Mouse (Mus musculus) liver (tissue): Measurements from ENCODE around the gene 1110059E24Rik.
"Not testable (repeated sequence)": the region's sequence is repeated elsewhere in the genome, so short reads cannot be mapped to it uniquely, and the experiment has no call there.

Experiments used
- DNase-seq: peaks from one replicate; pipeline ENCODE4 v3.0.0-alpha.2; 2020; ENCODE audit warnings: mixed read lengths

Gene 1110059E24Rik

DNA sequence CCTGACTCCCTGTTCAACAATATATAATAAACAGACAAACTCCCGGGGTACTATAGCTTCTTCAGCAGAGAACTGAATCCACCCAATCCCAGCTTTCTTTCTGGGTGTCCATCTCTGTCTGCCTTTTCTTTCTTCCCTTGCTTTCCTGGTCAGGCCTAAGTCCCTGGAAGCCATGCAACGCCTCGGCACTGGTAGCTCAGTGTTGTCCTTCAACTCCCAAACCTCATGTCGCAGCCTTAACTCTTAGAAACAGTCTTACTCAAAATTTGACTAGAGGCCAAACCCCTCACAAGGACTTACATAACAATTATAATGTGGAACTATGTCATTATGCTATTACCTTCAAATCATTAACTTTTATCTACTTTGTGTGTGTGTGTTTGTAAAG is 28.6 kb downstream of the 1110059E24Rik start:
- no peak for DNase-seq

DNA sequence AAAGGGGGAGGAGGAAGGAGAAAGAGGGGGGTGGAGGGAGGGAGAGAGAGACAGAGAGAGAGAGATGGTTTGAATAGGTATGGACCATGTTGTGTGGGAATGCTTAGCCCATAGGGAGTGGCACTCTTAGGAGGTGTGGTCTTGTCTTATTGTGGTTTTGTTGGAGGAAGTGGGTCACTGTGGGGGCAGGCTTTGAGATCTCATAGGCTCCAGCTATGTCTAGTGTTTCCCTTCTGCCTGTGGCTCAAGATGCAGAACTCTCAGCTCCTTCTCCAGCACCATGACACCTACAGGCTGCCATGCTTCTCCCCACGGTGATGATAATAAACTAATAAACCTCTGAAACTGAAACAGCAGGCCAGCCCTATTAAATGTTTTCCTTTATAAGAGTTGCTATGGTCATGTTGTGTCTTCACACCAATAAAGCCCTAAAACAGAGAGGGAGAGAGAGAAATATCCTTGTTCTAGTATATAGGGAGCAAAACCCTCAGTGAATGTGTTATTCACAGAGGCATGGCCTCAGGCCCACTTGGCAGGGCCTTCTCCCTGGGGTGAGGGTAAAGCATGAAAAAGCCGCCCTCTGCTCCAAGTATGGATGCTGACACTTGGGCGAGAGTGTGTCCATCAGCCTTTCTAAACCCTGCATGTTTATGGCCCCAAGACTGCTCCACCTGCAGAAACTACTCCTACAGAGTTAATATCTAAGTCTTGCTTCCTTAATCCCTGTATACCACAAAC is 29.2 kb downstream of the 1110059E24Rik start:
- DNase-seq = no peak

DNA sequence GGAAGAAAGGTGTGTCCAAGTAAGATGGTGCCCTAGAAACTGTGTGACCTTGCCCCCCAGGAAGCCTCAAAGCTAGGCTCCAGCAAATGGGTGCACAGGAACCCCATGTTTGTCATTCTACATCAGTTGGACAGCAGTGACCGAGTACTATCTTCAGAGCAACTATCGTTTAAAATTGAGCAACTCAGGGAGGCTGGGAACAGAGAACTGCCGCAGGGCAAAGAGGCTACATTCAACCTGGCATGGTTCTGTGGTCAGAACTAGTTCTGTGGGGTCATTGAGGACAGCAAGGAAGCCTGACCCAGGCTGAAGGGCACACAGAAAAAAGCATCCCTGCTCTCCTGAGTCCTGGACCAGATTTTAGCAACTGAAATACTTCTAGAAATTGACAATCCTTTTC is 37.0 kb downstream of the 1110059E24Rik start:
- DNase-seq = no peak

DNA sequence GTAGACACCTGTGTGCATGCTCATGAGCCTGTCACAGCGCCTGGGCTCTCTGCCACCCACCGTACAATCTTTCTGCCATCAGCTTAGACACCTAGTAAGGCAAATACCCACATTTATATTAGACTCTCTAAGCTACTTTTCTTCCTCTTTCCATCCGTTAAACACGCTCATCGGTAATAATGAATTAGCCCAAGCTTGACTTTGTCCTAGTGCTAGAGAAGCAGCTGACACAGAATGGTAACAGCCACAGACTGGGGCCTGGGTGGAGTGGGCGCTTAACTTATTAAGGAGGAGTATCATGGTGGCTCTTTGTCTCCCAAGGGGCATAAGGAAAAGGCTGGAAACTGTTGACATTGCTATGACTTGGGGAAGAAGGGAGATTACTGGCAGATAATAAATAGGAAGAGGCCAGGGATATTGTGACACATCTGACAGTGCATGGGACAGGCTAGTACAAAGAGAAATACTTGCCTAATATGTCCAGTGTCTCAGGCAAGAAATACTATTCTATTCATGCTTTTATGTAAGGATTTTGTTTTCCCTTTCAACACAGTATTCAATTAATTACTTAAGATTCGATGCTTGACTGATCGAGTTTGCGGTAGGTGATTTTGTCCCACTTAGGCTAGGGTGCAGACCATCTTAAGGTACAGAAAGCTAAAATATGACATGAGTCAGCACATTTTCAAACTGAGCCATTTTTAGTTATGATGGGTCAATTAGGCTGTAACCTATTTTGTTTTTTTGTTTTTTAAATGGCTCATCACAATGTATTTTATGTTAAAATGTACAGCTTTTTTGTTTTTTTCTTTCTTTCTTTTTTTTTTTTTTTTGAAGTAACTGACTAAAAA is 40.8 kb downstream of the 1110059E24Rik start:
- DNase-seq = no peak

DNA sequence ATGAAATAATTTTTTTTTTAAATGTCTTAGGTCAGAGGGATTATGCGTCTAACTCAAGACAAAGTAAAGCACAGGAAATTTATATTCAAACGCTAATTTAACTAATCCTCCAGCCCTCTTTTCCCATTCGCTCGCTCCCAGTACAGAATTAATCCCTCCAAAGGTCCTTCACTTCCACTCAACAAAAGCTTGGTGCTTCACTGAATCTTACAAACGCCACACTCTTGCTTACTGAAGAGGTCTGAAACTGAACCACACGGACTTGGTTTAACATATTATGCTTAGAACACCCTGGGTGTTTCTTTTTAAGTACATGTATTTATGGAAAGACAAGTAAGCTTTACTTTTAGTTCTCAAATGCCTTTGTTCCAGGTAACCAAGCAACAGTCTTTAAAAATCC is 41.5 kb downstream of the 1110059E24Rik start:
- DNase-seq = no peak

DNA sequence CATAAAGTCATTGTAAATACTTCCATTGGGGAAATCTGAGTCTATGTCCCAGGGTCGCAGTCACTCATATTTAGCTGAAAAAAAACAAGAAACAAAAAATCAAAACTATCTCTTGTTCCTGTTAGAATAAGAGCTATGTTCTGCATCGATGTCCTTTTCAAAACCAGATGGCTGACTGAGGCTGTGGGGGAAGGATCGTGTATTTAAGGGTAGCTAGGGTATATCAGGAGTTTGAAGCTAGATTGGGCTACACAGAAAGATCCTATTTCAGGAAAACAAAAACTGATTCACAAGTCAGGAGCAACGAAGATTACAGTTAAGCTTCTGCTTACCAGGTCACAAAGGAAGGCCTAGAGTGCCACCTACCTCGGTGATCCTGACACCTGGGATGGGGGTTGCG is 42.5 kb downstream of the 1110059E24Rik start:
- DNase-seq = no peak

DNA sequence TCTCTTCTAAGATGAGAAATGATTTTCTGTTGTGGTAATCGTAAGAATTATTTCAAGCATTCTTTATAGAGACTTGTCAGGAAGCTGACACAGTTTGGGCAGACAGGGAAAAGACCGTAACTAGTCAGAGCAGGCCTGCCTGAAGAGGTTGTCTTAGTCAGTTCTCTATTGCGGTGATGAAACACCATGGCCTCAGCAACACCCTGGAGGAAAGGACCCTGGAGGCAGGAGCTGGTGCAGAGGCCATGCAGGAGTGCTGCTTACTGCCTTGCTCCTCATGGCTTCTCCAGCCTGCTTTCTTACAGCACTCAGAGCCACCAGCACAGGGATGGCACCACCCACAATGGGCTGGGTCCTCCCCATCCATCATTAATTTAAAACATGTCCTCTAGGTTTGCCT is 47.5 kb downstream of the 1110059E24Rik start:
- DNase-seq = no peak

DNA sequence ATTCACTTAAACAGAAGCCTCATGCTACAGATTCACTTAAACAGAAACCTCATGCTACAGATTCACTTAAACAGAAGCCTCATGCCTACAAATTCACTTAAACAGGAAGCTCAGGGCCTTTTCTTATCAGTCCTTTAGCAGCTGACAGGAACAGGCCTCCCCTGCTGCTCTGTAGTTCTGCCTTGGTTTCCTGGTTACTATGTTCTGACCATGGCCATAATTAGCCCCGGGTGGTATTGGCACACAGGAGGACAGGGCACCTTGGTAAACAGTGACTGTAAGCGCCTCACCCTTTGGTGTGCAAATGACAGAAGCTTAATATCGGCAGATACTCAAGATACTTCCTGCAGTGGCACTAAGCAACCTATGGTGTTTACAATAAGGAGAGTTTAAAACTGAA is 48.9 kb downstream of the 1110059E24Rik start:
- DNase-seq = no peak

DNA sequence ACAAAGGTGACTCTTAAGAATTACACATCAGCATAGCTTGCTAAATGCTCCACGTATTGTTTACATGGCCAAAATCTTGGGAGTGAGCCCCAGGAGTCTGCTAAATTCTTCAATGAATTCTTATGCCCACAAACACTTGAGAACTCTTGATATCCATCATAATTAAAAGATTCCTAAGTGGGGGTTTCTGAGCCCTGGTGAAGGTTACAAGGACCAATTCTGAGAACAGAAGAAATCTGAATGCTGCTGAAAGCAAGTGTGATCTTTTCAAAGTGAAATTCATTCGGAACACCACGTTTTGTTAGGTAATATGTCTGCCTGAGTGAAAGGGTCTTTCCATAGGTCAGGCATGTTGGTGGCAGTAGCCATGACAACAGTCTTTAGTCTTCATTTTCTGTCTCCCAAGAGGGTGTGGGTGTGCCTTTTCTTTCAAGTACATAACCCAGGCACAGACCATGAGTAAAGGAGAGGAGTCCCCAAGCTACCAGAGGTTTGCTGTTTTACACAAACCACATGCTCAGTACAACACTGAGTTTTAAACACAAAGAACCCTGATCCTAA is 51.2 kb downstream of the 1110059E24Rik start:
- DNase-seq = no peak

DNA sequence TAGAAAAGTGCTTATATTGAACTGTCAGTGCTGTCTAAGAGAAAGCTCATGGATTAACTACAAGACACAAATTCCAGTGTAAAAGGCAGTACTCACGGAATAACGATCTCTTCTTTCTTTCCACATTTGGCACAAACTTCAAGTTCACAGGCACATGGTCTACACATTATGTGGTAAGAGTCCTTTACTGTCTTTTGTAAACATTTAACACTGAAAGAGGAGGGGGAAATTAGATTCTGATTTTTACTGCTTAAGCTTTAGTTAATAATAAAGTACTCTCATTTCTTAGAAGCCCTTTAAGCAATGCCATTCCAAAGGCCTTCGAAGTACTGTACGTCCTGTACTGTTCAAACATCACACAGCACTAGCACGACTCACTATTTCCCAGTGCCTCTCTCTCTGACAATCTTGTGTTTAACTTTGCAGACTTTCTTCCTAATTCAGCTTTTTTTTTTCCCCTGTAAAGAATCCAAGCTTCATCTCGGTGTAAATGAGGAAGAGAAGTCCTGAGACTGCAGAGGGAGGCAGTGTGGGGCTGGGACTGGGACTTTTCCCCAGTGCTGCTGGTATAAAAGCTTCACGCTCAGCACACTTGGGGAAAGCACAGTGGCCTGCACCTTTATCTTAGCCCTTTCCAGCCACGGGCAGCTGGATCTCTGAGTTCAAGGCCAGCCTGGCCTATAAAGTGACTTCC is 54.0 kb downstream of the 1110059E24Rik start:
- no peak for DNase-seq

DNA sequence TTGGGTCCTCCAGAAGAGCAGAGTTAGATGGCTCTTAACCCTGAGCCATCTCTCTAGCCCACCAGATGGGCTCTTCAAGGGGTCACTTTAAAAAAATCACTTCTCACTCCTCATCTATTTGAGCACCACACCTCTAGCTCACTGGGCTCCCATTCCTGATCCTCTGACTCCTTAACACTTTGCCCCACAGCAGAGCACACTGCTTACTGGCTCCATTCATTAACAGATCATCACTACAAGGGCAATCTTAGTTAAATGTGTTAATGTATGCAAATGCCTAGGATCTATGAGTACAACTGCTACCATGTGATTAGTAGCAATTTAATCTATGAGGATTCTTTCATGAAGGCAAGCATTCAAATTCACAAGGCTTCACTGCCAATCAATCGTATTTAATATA is 58.1 kb downstream of the 1110059E24Rik start:
- no peak for DNase-seq

DNA sequence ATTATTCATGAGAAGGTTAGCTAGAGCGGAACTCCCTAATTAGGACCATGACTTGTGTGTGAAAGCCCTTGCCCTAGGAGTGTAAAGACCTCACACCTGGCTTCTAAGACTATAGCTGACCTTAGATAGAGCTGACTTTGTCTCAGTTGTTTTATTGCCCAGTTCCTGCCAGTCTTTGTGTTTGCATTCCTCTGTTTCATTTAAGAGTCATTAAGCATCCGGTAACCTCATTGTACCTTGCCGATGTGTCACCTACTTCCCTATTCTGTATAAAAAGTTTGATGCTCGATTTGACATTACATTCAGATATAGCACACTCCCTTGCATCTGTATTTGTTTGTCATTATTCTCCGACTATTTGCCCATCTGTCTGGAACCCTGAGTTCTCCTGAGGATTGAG is 60.6 kb downstream of the 1110059E24Rik start:
- not testable (repeated sequence) for DNase-seq

DNA sequence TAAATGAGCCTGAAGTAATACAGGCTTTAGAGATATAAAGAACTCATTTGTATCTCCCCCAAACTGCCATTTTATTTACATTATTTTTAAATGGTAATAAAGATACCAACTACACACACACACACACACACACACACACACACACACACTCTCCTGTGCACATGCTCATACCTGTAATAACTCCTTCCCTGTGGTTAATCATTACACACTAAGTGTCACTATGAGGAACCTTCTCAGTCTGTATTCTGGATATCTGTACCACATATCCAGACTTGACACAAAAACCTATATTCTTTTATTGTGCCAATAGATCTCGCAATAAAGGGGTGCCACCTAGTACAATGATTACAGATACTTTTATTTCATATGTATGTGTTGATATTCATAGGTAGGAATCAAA is 62.9 kb downstream of the 1110059E24Rik start:
- DNase-seq = no peak

DNA sequence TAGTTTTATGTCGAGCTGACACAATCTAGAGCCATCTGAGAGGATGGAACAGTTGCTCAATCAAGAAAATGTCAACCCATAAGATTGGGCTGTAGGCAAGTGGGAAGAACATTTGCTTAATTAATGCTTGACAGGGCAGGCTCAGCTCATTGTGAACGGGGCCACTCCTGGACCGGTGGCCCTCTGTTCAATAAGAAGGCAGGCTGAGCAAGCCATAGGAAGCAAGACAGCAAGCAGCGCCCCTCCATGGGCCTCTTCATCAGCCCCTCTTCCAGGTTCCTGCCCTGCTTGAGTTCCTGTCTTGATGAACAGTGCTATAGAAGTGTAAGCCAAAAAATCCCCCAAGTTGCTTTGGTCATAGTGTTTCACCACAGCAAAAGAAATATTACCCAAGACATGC is 65.2 kb downstream of the 1110059E24Rik start:
- DNase-seq = no peak

DNA sequence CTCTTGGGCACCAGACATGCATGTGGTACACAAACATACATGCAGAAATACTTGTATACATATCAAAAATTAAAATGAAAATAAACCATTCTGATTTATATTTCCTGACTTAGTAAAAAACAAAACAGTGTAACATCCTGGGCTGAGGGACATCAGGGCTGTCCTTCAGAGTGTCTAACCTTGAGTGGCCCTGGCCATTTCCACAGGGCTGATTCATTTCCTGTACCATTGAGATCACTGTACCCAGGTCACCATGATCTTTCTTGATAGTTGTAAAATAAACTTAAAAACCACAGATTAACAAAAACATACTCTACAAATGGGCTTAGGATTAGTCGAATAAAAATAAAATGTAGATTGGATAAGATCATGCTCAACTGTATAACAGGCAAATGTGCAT is 66.2 kb downstream of the 1110059E24Rik start:
- DNase-seq = no peak

DNA sequence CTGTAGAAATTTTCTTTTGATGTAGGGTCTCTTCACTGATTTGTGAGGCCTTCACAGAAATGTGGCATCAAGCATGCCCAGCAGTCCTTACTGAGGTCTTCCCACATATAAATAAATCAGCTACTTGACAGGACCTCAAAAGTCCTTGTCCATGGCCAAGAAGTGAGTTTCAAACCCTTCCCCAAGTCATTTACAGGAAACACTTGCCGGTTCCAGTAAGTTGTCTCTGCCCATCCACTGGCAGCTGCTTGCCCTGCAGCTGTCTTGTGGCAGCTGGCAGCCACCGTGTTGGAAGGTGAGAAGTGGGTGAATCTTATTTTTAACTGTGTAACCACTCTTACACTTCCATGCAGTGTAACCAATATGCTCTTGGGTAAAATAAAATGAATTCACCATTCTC is 66.9 kb downstream of the 1110059E24Rik start:
- DNase-seq = no peak

DNA sequence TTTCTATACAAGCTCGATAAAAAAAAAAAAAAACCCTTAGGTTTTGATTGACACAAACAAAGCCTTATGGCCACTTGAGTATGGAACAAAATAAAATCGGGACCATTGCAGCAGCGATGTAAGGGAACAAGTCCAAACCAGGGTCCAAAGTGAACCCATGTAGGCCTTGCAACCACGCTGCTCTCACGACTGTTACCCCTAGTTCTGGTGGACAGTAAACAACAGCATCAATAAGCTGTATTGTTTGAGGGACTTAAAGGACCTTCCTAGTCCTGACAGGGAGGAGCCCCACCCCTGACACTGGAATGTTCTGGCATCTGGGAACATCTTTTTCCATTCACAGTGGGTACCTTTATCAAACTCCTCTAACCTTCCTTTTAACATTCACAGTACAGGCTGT is 68.8 kb downstream of the 1110059E24Rik start:
- DNase-seq = no peak

DNA sequence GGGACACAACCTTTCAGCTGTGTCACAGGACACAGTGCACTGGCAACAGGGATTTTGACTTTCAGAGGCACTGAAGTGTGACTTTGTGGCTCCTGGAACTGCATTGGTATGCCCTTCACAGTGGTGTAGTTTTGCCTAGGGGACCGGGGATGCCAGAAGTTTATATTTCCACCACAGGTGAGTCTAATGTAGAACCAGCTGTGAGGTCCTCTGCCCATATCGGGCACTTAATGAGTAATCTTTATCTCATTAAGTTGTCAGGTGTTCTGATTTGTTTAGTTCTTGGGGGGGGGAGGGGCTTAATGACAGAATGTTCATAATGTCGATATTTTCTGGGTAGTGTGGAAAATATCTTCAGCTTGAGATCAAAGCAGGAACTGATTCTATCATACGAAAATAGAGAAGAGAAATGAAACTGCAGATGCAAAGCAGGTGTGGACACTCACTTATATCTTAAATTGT is 69.2 kb downstream of the 1110059E24Rik start:
- no peak for DNase-seq

DNA sequence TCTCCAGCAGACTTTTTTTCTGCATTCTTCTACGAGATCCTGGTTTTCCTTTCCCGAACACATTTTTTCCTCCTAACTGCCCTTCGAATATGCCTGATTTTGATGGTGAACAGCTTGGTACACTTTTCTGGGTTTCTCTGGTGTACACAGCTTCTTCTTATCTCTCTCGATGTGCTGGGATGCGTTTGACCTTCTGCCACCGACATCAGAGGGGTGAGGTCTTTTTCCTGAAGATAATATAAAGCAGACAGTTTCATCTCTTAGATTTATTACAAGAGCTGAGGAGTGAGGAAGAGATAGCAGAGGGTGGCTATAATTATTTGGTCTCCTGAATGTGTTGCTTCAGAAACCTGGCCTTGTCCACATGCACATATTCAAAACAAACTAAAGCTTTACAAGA is 71.4 kb downstream of the 1110059E24Rik start:
- no peak for DNase-seq

DNA sequence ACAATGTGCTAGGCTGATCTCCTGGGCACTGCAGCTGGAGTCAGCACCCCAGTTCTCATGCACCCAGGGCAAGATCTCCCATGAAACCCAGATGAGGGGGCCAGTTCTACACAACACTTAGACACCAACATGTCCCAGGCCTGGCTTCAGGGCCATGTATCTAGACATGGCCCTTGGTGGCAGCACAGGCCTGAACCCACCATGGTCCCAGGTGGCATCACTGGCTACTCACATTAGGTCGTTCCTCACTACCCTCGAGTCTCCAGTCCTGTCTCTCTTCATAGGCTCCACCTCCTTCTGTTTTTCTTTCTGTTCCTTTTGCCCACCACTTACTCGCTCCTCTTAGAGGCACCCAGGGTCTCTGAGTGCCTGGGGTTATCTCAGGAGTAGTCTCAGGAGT is 72.9 kb downstream of the 1110059E24Rik start:
- DNase-seq = no peak

DNA sequence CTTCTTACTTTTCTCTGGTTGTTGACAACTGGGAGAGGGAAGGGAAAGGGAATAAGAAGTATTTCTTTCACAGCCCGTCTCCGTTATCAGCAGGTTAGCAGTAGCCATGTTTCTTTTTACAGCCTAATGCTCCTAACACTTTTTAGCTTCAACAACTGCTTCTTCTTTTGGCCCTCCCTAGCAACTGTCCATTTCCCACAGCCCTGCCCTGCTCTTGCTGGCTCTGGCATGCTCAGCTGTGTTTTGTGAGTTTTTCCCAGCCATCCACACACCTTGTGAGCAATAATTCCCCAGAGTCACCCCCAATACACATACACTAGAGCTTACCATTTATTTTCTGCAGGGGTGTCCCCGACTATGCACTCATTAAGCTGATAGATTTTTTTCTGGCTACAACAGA is 75.3 kb downstream of the 1110059E24Rik start:
- DNase-seq = no peak

DNA sequence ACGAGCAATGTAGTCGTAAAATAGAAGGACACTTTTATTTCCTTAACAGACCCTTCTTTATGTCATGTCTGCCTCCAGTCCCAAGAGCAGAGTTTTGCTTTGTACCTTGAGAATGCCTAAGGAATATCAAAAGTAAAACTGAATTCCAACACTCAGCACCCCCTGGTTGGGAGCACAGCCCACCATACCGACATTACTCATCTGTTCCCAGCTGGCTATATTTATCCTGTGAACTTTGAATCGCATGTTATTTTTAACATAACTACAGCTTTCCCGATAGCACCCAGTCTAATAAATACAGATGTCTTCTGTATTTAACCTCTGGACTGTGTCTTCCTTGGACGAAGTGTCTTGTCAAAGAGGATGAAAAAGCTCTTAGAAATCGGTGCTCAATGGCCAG is 80.8 kb downstream of the 1110059E24Rik start:
- no peak for DNase-seq
